Mouse (Mus musculus): ENCODE results near the gene Cys1.
"Not testable (repeated sequence)": the region's sequence is repeated elsewhere in the genome, so short reads cannot be mapped to it uniquely, and the experiment has no call there.

Gene Cys1

GRCm38 (mm10) chr12:24644125-24644571 lies 37.5 kb downstream of the Cys1 start:
- peak; percentile 33 for DNase-seq

GRCm38 (mm10) chr12:24642370-24642802 lies 39.2 kb downstream of the Cys1 start:
- peak; percentile 74 for DNase-seq

- not testable (repeated sequence) for DNase-seq
Observed at GRCm38 (mm10) chr12:24638787-24639186, 42.8 kb downstream of the Cys1 start.

- DNase-seq, result no peak
Observed at GRCm38 (mm10) chr12:24634648-24635047, 47.0 kb downstream of the Cys1 start.

- DNase-seq, result no peak
Observed at GRCm38 (mm10) chr12:24634212-24634611, 47.4 kb downstream of the Cys1 start.

- no peak for DNase-seq
Observed at GRCm38 (mm10) chr12:24633753-24634191, 47.8 kb downstream of the Cys1 start.

GRCm38 (mm10) chr12:24632404-24632803 lies 49.2 kb downstream of the Cys1 start:
- no peak for DNase-seq

- DNase-seq, result peak; percentile 32
Observed at GRCm38 (mm10) chr12:24630220-24630619, 51.4 kb downstream of the Cys1 start.

- no peak for DNase-seq
Observed at GRCm38 (mm10) chr12:24627215-24627614, 54.4 kb downstream of the Cys1 start.

GRCm38 (mm10) chr12:24626401-24626800 lies 55.2 kb downstream of the Cys1 start:
- DNase-seq, result no peak

GRCm38 (mm10) chr12:24623486-24624251 lies 57.9 kb downstream of the Cys1 start:
- DNase-seq, result no peak

- DNase-seq, result no peak
Observed at GRCm38 (mm10) chr12:24619436-24619835, 62.2 kb downstream of the Cys1 start.
